ENCODE assay signal across 16 mouse cellular contexts in genomic region chr2:163703599-163704260, GRCm38 (mm10). TPM values are rescaled to one million over a fixed set of nuclear protein-coding genes. Genes with fewer than 3 reads are reported as not detected.
DNase-seq lines count a peak whose midpoint lies in the region; ATAC-seq and TF ChIP-seq lines count a peak whose summit lies in the region.
"Had no signal": no experiment of that assay in that cellular context is flagged by ENCODE, and none has a peak within 500 bp of the region (broad histone marks: within the 10 kb centered on the region; RNA-seq: fewer than 3 reads in every experiment).

No protein-coding gene starts in this region.

- no peaks in the 10 kb centered on the region for H3K27me3 ChIP-seq in hindbrain, postnatal 0 days (ENCODE audit: insufficient read depth, low read length)
- no peaks in the 10 kb centered on the region for H3K27me3 ChIP-seq in hindbrain, embryonic 12.5 days
- no peaks in the 10 kb centered on the region for H3K27me3 ChIP-seq in liver, embryonic 12.5 days (replicated peaks)
- H3K27me3 ChIP-seq: forebrain, embryonic 12.5 days; kidney, embryonic 15.5 days had no signal

- H3K27ac ChIP-seq in gastrocnemius, adult 2 months: peak overlapping the region; percentile 65
- H3K27ac ChIP-seq in hindbrain, postnatal 0 days: 0 out of 2 replicates have a peak overlapping the region, but pooled peaks have one; percentile 8
- H3K27ac ChIP-seq in hindbrain, embryonic 12.5 days: no peak overlapping the region
- H3K27ac ChIP-seq in liver, embryonic 12.5 days: 0 out of 2 replicates have a peak overlapping the region, but pooled peaks have one; percentile 12
- peak overlapping the region; percentile 61; the same call in 1 of the 2 replicates for H3K27ac ChIP-seq in macrophage
- H3K27ac ChIP-seq: forebrain, embryonic 12.5 days; liver, embryonic 14.5 days had no signal

- H3K4me3 ChIP-seq in gastrocnemius, adult 2 months: no peak overlapping the region
- H3K4me3 ChIP-seq in hindbrain, postnatal 0 days (ENCODE audit: low read length): no peak overlapping the region
- H3K4me3 ChIP-seq in hindbrain, embryonic 12.5 days: no peak overlapping the region
- no peak overlapping the region for H3K4me3 ChIP-seq in liver, embryonic 12.5 days
- no peak overlapping the region for H3K4me3 ChIP-seq in macrophage (ENCODE audit: inconsistent target)
- H3K4me3 ChIP-seq: forebrain, embryonic 12.5 days; kidney, embryonic 15.5 days had no signal

- no peak for ATAC-seq in hindbrain, postnatal 0 days
- no peak for ATAC-seq in hindbrain, embryonic 12.5 days (ENCODE audit: low FRiP score)
- 0 out of 2 replicates have a peak, but pooled peaks have one; percentile 22 for ATAC-seq in liver, embryonic 12.5 days
- ATAC-seq: lung, postnatal 0 days had no signal

- H3K9ac ChIP-seq in hindbrain, postnatal 0 days (replicated peaks; ENCODE audit: low read length): no peak overlapping the region
- H3K9ac ChIP-seq in hindbrain, embryonic 12.5 days: no peak overlapping the region
- no peak overlapping the region for H3K9ac ChIP-seq in liver, embryonic 12.5 days
- H3K9ac ChIP-seq: forebrain, embryonic 12.5 days; kidney, embryonic 15.5 days; liver, embryonic 14.5 days had no signal

- no peak for TF ChIP-seq CTCF in gastrocnemius, adult 2 months (IDR thresholded peaks at IDR 0.05)
- no peak for TF ChIP-seq CTCF in hindbrain, postnatal 0 days (IDR thresholded peaks at IDR 0.05; ENCODE audit: low read depth)

- no peaks in the 10 kb centered on the region; the same call in 1 of the 2 replicates for H3K36me3 ChIP-seq in hindbrain, postnatal 0 days (ENCODE audit: insufficient read depth, low read length)
- H3K36me3 ChIP-seq in hindbrain, embryonic 12.5 days: 0 out of 2 replicates have a peak, but pooled peaks cover 7% of the 10 kb centered on the region
- H3K36me3 ChIP-seq in liver, embryonic 12.5 days: peaks cover 24% of the 10 kb centered on the region
- no peaks in the 10 kb centered on the region for H3K36me3 ChIP-seq in macrophage (ENCODE audit: inconsistent target)

- no peak overlapping the region for H3K4me2 ChIP-seq in hindbrain, postnatal 0 days (ENCODE audit: low read depth, low read length)
- no peak overlapping the region for H3K4me2 ChIP-seq in hindbrain, embryonic 12.5 days (replicated peaks)
- H3K4me2 ChIP-seq in liver, embryonic 12.5 days: no peak overlapping the region
- H3K4me2 ChIP-seq: forebrain, embryonic 12.5 days; kidney, embryonic 15.5 days had no signal

- intact Hi-C loops in gastrocnemius, adult 2 months (cut with DNase I): no loop called here

- no peak for DNase-seq in gastrocnemius, adult 2 months
- no peak for DNase-seq in gastrocnemius, adult 18-20 months (ENCODE audit: low spot score)
- DNase-seq in hindbrain, postnatal 0 days (ENCODE audit: low spot score): no peak
- no peak for DNase-seq in liver
- DNase-seq in neural tube, embryonic 10.5 days (ENCODE audit: extremely low spot score, low spot score): no peak
- DNase-seq: cerebellum, adult 11-12 months; cerebellum, postnatal 25 days; midbrain, embryonic 14.5 days; thymus, postnatal 36 days had no signal

- H3K9me3 ChIP-seq in hindbrain, postnatal 0 days (ENCODE audit: low read length): no peaks in the 10 kb centered on the region
- H3K9me3 ChIP-seq in hindbrain, embryonic 12.5 days (replicated peaks): no peaks in the 10 kb centered on the region
- no peaks in the 10 kb centered on the region for H3K9me3 ChIP-seq in liver, embryonic 12.5 days (replicated peaks)
- H3K9me3 ChIP-seq: forebrain, embryonic 12.5 days; kidney, embryonic 15.5 days had no signal

- 87% methylated on average over 5 of the region's 5 CpGs for WGBS in hindbrain, postnatal 0 days
- 88% methylated on average over 5 of the region's 5 CpGs for WGBS in hindbrain, embryonic 12.5 days
- WGBS in liver, embryonic 12.5 days (ENCODE audit: insufficient replicate concordance): 70% methylated on average over 5 of the region's 5 CpGs
- WGBS in macrophage (ENCODE audit: missing documents): 66% methylated on average over 5 of the region's 5 CpGs

- H3K4me1 ChIP-seq in hindbrain, postnatal 0 days (ENCODE audit: insufficient read depth, low read length): no peaks in the 10 kb centered on the region
- H3K4me1 ChIP-seq in hindbrain, embryonic 12.5 days: peaks cover 2% of the 10 kb centered on the region
- peaks cover 68% of the 10 kb centered on the region for H3K4me1 ChIP-seq in liver, embryonic 12.5 days

- peaks cover 49% of the 10 kb centered on the region; the same call in 1 of the 2 replicates for H3K79me2 ChIP-seq in macrophage (ENCODE audit: inconsistent target)

RNA-seq across cellular contexts. Expression of gene Pkig, which starts 45.5 kb away (rescaled TPM):
- total RNA-seq in gastrocnemius, adult 2 months (2021): 100 to 1,000 TPM in 1 of 2 experiments, 10 to 100 TPM in 1; 93.9 to 125 TPM
- 100 to 1,000 TPM; 113 to 126 TPM for total RNA-seq in gastrocnemius, adult 18-20 months (2021)
- 70.8 and 95.2 TPM in 2 replicates for total RNA-seq in hindbrain, postnatal 0 days (2014; rRNA removed)
- polyA plus RNA-seq in hindbrain, postnatal 0 days (2015; fragmentation: Nextera tagmentation; extraction: Ambion mirVana): 136 and 141 TPM in 2 replicates
- 109 and 113 TPM in 2 replicates for polyA plus RNA-seq in hindbrain, embryonic 12.5 days (2016; fragmentation: Nextera tagmentation; extraction: Ambion mirVana)
- 133 and 134 TPM in 2 replicates for polyA plus RNA-seq in liver, embryonic 12.5 days (2016; fragmentation: Nextera tagmentation; extraction: Ambion mirVana)
- total RNA-seq in macrophage (2018; cell fraction: chromatin; rRNA removed): 10 to 100 TPM in 19 of 26 experiments, 1 to 10 TPM in 7; 2.4 to 30.8 (median 18.1) TPM
- 10 to 100 TPM; 42.4 to 74.6 (median 56.6) TPM for total RNA-seq in macrophage (2018; cell fraction: cytosol; rRNA removed)
- 10 to 100 TPM; 12.2 to 39.2 (median 23.1) TPM for total RNA-seq in macrophage (2018; cell fraction: nucleus; rRNA removed)
- polyA plus RNA-seq in macrophage (2018): 39.4 to 69.2 TPM (median 46.2 TPM) in 3 replicates

RNA-seq across cellular contexts. Expression of gene Ada, which starts 46.3 kb away (rescaled TPM):
- total RNA-seq in gastrocnemius, adult 2 months (2021): under 1 TPM; 0.38 to 0.39 TPM
- under 1 TPM; 0.26 to 0.43 TPM for total RNA-seq in gastrocnemius, adult 18-20 months (2021)
- total RNA-seq in hindbrain, postnatal 0 days (2014; rRNA removed): 2.2 and 3.4 TPM in 2 replicates
- 3.2 and 3.4 TPM in 2 replicates for polyA plus RNA-seq in hindbrain, postnatal 0 days (2015; fragmentation: Nextera tagmentation; extraction: Ambion mirVana)
- 4.0 and 4.3 TPM in 2 replicates for polyA plus RNA-seq in hindbrain, embryonic 12.5 days (2016; fragmentation: Nextera tagmentation; extraction: Ambion mirVana)
- polyA plus RNA-seq in liver, embryonic 12.5 days (2016; fragmentation: Nextera tagmentation; extraction: Ambion mirVana): 6.6 and 6.7 TPM in 2 replicates
- 1 to 10 TPM in 13 of 26 experiments, under 1 TPM in 4, not detected in 9; 0.37 to 4.3 (median 2.0) TPM for total RNA-seq in macrophage (2018; cell fraction: chromatin; rRNA removed)
- total RNA-seq in macrophage (2018; cell fraction: cytosol; rRNA removed): 1 to 10 TPM; 2.5 to 5.5 (median 3.4) TPM
- 1 to 10 TPM in 15 of 26 experiments, under 1 TPM in 8, not detected in 3; 0.60 to 4.1 (median 1.5) TPM for total RNA-seq in macrophage (2018; cell fraction: nucleus; rRNA removed)
- 2.6 to 5.6 TPM (median 3.4 TPM) in 3 replicates for polyA plus RNA-seq in macrophage (2018)

RNA-seq across cellular contexts. Expression of gene Serinc3, which starts 58.8 kb away (rescaled TPM):
- total RNA-seq in gastrocnemius, adult 2 months (2021): 100 to 1,000 TPM; 118 to 147 TPM
- total RNA-seq in gastrocnemius, adult 18-20 months (2021): 100 to 1,000 TPM; 103 to 119 TPM
- total RNA-seq in hindbrain, postnatal 0 days (2014; rRNA removed): 82.6 and 97.4 TPM in 2 replicates
- 35.9 and 36.5 TPM in 2 replicates for polyA plus RNA-seq in hindbrain, postnatal 0 days (2015; fragmentation: Nextera tagmentation; extraction: Ambion mirVana)
- 36.2 and 38.4 TPM in 2 replicates for polyA plus RNA-seq in hindbrain, embryonic 12.5 days (2016; fragmentation: Nextera tagmentation; extraction: Ambion mirVana)
- 127 and 132 TPM in 2 replicates for polyA plus RNA-seq in liver, embryonic 12.5 days (2016; fragmentation: Nextera tagmentation; extraction: Ambion mirVana)
- 100 to 1,000 TPM in 9 of 26 experiments, 10 to 100 TPM in 17; 27.4 to 173 (median 89.6) TPM for total RNA-seq in macrophage (2018; cell fraction: chromatin; rRNA removed)
- 100 to 1,000 TPM; 210 to 576 (median 331) TPM for total RNA-seq in macrophage (2018; cell fraction: cytosol; rRNA removed)
- total RNA-seq in macrophage (2018; cell fraction: nucleus; rRNA removed): 100 to 1,000 TPM; 108 to 439 (median 280) TPM
- polyA plus RNA-seq in macrophage (2018): 217 to 859 TPM (median 380 TPM) in 3 replicates
